Mouse (Mus musculus) G1E (cell line): Measurements from ENCODE around the gene 1700016D06Rik.

Experiments used
- CTCF ChIP-seq: IDR thresholded peaks from 2 replicates; pipeline ENCODE4 v1.5.1; 2012; ENCODE audit warnings: low read depth, low read length, inconsistent platforms, mixed read lengths
- GATA1 ChIP-seq: IDR thresholded peaks from 2 replicates; pipeline ENCODE4 v1.6.1; 2012; ENCODE audit warnings: borderline replicate concordance, low read length, inconsistent platforms, mixed read lengths
- GATA2 ChIP-seq: IDR thresholded peaks from 2 replicates; pipeline ENCODE4 v1.6.1; 2012; ENCODE audit warnings: low read depth, low read length, inconsistent platforms, borderline replicate concordance
- TAL1 ChIP-seq: conservative IDR thresholded peaks from 2 replicates; pipeline ENCODE4 v1.6.1; 2012; ENCODE audit warnings: low read depth, low read length, inconsistent platforms, mixed read lengths

DNA sequence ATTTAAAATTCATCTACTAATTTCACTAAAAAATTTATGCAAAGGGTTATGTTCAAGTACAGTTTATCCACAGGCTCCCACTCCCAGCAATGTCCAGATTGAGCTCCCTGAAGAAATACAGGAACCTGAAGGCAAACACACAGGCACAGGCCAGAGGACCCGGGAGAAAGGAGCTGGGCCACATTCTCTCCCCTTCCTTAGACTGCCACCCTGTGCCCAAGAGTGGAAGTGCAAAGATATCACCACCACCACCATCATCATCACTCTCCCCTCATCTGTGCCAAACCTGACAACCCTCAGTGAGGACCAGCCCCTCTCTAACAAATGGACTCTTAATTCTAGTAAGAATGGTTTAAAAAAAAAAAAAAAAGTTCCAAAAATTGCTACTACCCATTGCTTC is 84.6 kb downstream of the 1700016D06Rik start:
- TF ChIP-seq GATA1 (no peak), CTCF (peak; percentile 36; the same call in 1 of the 2 replicates), TAL1 (no peak), GATA2 (no peak)
